Mouse (Mus musculus) c-Kit-positive CD71-positive TER-119-positive erythroid progenitor cells, embryonic 14.5 days (primary cell): ENCODE measurements at regions not wholly inside any gene's neighbourhood (a gene's known extent, or its start where the extent isn't known, plus 50 kb on each side); places are given as distances from the start of the nearest gene placed in this dataset.
"Not testable (repeated sequence)": the region's sequence is repeated elsewhere in the genome, so short reads cannot be mapped to it uniquely, and the experiment has no call there.

Experiments
- DNase-seq: peaks from one replicate; pipeline ENCODE4 v3.0.0-alpha.2; 2013; ENCODE audit warnings: low spot score

GRCm38 (mm10) chr3:31603237-31603636 lies 293.1 kb upstream of the Slc7a14 start:
- DNase-seq, result peak; percentile 33

GRCm38 (mm10) chr3:31596581-31596980 lies 286.4 kb upstream of the Slc7a14 start:
- DNase-seq, result not testable (repeated sequence)

- no peak for DNase-seq
These were observed 275.8 kb upstream of the Slc7a14 start for GRCm38 (mm10) chr3:31585971-31586370.

- no peak for DNase-seq
These were observed 263.7 kb upstream of the Slc7a14 start for GRCm38 (mm10) chr3:31573849-31574248.
